Mouse (Mus musculus) CH12.LX (cell line): ENCODE measurements around the gene Nucb1.

Experiments
- CTCF ChIP-seq, 2 experiments: IDR thresholded peaks in 1 of 2; conservative IDR thresholded peaks in 1 of 2; 2 replicates each; pipeline ENCODE4 v1.5.1; 2011 to 2012; ENCODE audit warnings: low read depth in 2 of 2, low read length in 2 of 2, improper control_type of control experiment in 1 of 2, inconsistent platforms in 1 of 2, mild to moderate bottlenecking in 1 of 2, moderate library complexity in 1 of 2
- EP300 ChIP-seq: IDR thresholded peaks from 2 replicates; pipeline ENCODE4 v1.6.1; 2011; ENCODE audit warnings: low read length, improper control_type of control experiment
- ETS1 ChIP-seq: conservative IDR thresholded peaks from 2 replicates; pipeline ENCODE4 v1.6.1; 2012; ENCODE audit warnings: low read depth, mild to moderate bottlenecking, inconsistent platforms, low read length, improper control_type of control experiment, moderate library complexity
- GABPA ChIP-seq: IDR thresholded peaks from 2 replicates; pipeline ENCODE4 v1.6.1; 2012; ENCODE audit warnings: low read depth, low read length, improper control_type of control experiment, inconsistent platforms; ENCODE audit not compliant: insufficient replicate concordance
- HCFC1 ChIP-seq: IDR thresholded peaks from 2 replicates; pipeline ENCODE4 v1.6.1; 2012; ENCODE audit warnings: low read depth, mild to moderate bottlenecking, inconsistent platforms, low read length, improper control_type of control experiment
- IRF4 ChIP-seq: IDR thresholded peaks from 2 replicates; pipeline ENCODE4 v1.6.1; 2014; ENCODE audit warnings: low read depth, mild to moderate bottlenecking, inconsistent platforms, low read length, improper control_type of control experiment
- KAT2A ChIP-seq: IDR thresholded peaks from 2 replicates; pipeline ENCODE4 v1.6.1; 2012; ENCODE audit warnings: low read length, improper control_type of control experiment, inconsistent platforms; ENCODE audit not compliant: insufficient replicate concordance
- MAZ ChIP-seq: IDR thresholded peaks from 2 replicates; pipeline ENCODE4 v1.6.1; 2012; ENCODE audit warnings: low read depth, mild to moderate bottlenecking, inconsistent platforms, low read length, improper control_type of control experiment, moderate library complexity
- NELFE ChIP-seq: IDR thresholded peaks from 2 replicates; pipeline ENCODE4 v1.6.1; 2011; ENCODE audit warnings: low read depth, low read length, improper control_type of control experiment
- POLR2A ChIP-seq: IDR thresholded peaks from 2 replicates; pipeline ENCODE4 v1.6.1; 2011; ENCODE audit warnings: low read depth, mild to moderate bottlenecking, improper control_type of control experiment, low read length
- RAD21 ChIP-seq: IDR thresholded peaks from 2 replicates; pipeline ENCODE4 v1.6.1; 2011; ENCODE audit warnings: low read depth, mild to moderate bottlenecking, low read length, improper control_type of control experiment, moderate library complexity
- RCOR1 ChIP-seq: conservative IDR thresholded peaks from 2 replicates; pipeline ENCODE4 v1.6.1; 2012; ENCODE audit warnings: low read depth, mild to moderate bottlenecking, inconsistent platforms, low read length, improper control_type of control experiment
- USF1 ChIP-seq: IDR thresholded peaks from 2 replicates; pipeline ENCODE4 v1.6.1; 2014; ENCODE audit warnings: low read depth, mild to moderate bottlenecking, inconsistent platforms, low read length, improper control_type of control experiment
- ZNF384 ChIP-seq: IDR thresholded peaks from 2 replicates; pipeline ENCODE4 v1.6.1; 2012; ENCODE audit warnings: low read depth, low read length, improper control_type of control experiment, inconsistent platforms

- TF ChIP-seq ZNF384 (peak; percentile 31), POLR2A (no peak), EP300 (no peak), CTCF (conservative IDR thresholded peaks at IDR 0.05 in 1 of 2, IDR thresholded peaks at IDR 0.05 in 1 of 2; ENCODE audit: low read depth in 2 of 2, low read length in 2 of 2) (no peak), GABPA (no peak), USF1 (no peak), NELFE (no peak), KAT2A (no peak), IRF4 (no peak), RCOR1 (no peak), ETS1 (no peak), HCFC1 (no peak), MAZ (no peak), RAD21 (no peak)
Observed at GRCm38 (mm10) chr7:45455932-45456696, 54.1 kb downstream of the Nucb1 start.
